Mouse (Mus musculus) liver, embryonic 12.5 days (tissue): ENCODE data around the gene Stag1. TPM values are rescaled to one million over a fixed set of nuclear protein-coding genes. Genes with fewer than 3 reads are reported as not detected.
A peak's percentile ranks its signal among the peaks of the same experiment; 100 is the strongest.

Experiments
- ATAC-seq: fragments of 200-750 bp; cut with Nextera tagmentation; 2 replicates; pipeline ENCODE4 v1.8.0; 2017; ENCODE audit warnings: moderate number of reproducible peaks, mild to moderate bottlenecking, moderate library complexity
- H3K27ac ChIP-seq: fragments of 300-500 bp; sonication (generic); 2 replicates; pipeline ENCODE4 v1.5.1; 2016; ENCODE audit warnings: mild to moderate bottlenecking
- H3K27me3 ChIP-seq: fragments of 300-500 bp; sonication (generic); replicated peaks from 2 replicates; pipeline ENCODE4 v1.6.1; 2016; ENCODE audit warnings: mild to moderate bottlenecking, moderate library complexity
- H3K36me3 ChIP-seq: fragments of 300-500 bp; sonication (generic); 2 replicates; pipeline ENCODE4 v1.6.1; 2016; ENCODE audit warnings: mild to moderate bottlenecking, moderate library complexity
- H3K4me1 ChIP-seq: fragments of 300-500 bp; sonication (generic); 2 replicates; pipeline ENCODE4 v1.6.1; 2016
- H3K4me2 ChIP-seq: fragments of 300-500 bp; sonication (generic); 2 replicates; pipeline ENCODE4 v1.6.1; 2016; ENCODE audit warnings: mild to moderate bottlenecking, moderate library complexity
- H3K4me3 ChIP-seq: fragments of 300-500 bp; sonication (generic); 2 replicates; pipeline ENCODE4 v1.5.1; 2016; ENCODE audit warnings: mild to moderate bottlenecking, moderate library complexity
- H3K9ac ChIP-seq: fragments of 300-500 bp; sonication (generic); 2 replicates; pipeline ENCODE4 v1.6.1; 2016; ENCODE audit warnings: mild to moderate bottlenecking, moderate library complexity
- H3K9me3 ChIP-seq: fragments of 300-500 bp; sonication (generic); replicated peaks from 2 replicates; pipeline ENCODE4 v1.6.1; 2016; ENCODE audit warnings: mild to moderate bottlenecking, moderate library complexity
- WGBS: fragments of 180-500 bp; shearing (Covaris S2); methylation state at CpG from one replicate; pipeline ENCODE4 v1.1.7; 2016; ENCODE audit not compliant: insufficient replicate concordance; 5-methylcytosine and 5-hydroxymethylcytosine counted together
- polyA plus RNA-seq: library from polyadenylated mRNA; unstranded; fragments of >200 nt; fragmentation: Nextera tagmentation; extraction: Ambion mirVana; gene quantifications from 2 replicates; pipeline ENCODE4 v1.2.1, GENCODE M21; 2016

Stag1 gene
- polyA plus RNA-seq, 1 experiment from 2014 or later = 30.0 TPM

DNA sequence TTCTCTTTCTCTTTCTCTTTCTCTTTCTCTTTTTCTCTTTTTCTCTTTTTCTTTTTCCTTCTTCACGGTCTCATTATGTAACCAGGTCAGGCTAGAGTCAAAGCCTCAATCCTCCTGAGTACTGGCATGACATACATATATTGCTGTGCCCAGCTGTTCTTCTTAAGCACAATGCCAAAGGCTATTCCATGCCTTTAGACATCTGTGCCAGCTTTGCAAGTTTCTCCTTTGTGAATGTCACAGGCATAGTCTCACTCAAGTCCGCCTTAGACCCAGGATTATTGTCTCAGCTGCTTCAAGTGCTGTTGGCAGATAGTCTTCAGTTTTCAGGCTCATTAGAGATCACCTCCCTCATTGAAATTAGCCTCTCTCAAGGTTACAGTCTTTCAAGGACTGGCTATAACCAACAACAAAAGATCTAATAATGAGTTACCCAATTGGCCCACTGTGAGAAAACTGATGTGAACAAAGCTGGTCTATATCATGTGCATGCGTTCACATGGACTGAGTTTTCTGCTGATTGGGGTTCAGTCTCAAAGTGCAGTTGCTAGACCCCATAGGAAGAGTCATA is 16.0 kb downstream of the Stag1 start:
- Histone ChIP-seq H3K4me3 (no peak overlapping the region), H3K36me3 (no peaks in the 10 kb centered on the region), H3K4me1 (no peaks in the 10 kb centered on the region), H3K27ac (no peak overlapping the region), H3K27me3 (no peaks in the 10 kb centered on the region), H3K9me3 (no peaks in the 10 kb centered on the region), H3K9ac (no peak overlapping the region), H3K4me2 (no peak overlapping the region)
- no peak for ATAC-seq
- 66% methylated on average over 3 of the region's 3 CpGs for WGBS

DNA sequence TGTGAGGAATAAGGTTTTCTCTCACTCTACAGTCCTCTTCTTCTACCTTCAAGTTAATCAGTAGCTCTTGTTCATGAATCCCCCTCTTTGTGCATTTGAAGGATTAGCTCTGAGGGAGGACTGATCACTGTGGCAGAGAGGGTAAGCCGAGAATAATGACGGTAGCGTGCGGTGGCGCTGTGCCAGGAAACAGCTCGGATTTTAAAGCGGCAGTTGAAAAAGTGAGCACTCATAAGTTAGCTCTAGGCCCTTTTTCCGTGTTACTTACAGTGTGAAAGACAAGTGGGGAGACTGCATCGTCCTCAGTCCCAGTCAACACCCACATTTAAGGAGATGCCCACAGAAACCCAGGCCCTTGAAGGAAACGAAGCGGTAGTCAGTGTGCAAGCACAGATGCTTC is 19.3 kb downstream of the Stag1 start:
- Histone ChIP-seq H3K9ac (no peak overlapping the region), H3K36me3 (no peaks in the 10 kb centered on the region), H3K27me3 (no peaks in the 10 kb centered on the region), H3K27ac (no peak overlapping the region), H3K9me3 (no peaks in the 10 kb centered on the region), H3K4me2 (no peak overlapping the region), H3K4me3 (no peak overlapping the region), H3K4me1 (no peaks in the 10 kb centered on the region)
- WGBS = 70% methylated on average over 11 of the region's 11 CpGs
- ATAC-seq = no peak

DNA sequence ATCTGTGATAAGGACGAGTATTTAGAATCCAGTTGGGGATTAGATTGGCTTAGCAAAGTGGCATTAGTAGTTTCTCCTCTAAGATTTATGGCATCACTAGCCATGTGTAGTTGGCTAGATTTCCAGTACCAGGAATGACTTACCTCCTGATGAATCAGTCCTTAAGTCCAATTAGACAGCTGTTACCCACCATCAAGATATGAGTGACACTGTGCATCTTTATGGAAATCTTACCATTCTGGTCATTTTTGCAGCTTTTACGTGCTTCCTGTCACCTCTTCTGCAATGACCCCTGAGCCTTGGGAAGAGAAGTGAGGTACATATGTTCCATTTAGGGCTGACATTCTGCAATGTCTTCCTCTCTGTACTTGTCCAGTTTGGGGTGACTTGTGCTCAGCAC is 28.7 kb downstream of the Stag1 start:
- Histone ChIP-seq H3K27me3 (no peaks in the 10 kb centered on the region), H3K9ac (no peak overlapping the region)
- 62% methylated on average over 2 of the region's 2 CpGs for WGBS

DNA sequence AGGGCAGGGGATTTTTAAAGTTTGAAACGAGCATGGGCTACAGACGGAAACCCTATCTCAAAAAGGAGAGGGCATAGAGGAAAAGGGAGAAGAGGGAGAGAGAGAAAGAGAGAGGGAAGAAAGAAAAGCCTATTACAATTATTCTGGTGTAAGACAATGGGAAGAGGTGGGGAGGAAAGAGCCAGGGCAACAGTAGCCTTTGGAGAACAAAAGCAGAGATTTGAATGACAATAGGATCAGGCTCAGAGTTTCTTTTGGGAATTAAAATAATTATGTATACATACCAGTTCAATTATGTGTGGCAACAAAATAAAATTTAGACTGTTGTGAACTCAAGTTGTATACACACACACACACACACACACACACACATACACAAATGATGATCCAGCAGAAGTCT is 43.2 kb downstream of the Stag1 start:
- H3K4me3 ChIP-seq = no peak overlapping the region
- H3K9me3 ChIP-seq = no peaks in the 10 kb centered on the region
- WGBS = 80% methylated on average over 2 of the region's 2 CpGs
- no peak overlapping the region for H3K9ac ChIP-seq
- no peak overlapping the region for H3K27ac ChIP-seq
- no peaks in the 10 kb centered on the region for H3K36me3 ChIP-seq
- ATAC-seq = no peak
- no peaks in the 10 kb centered on the region for H3K27me3 ChIP-seq
- H3K4me1 ChIP-seq = peaks cover 23% of the 10 kb centered on the region
- no peak overlapping the region for H3K4me2 ChIP-seq

More for the DNA sequence above, 28.7 kb downstream of the Stag1 start:
- no peaks in the 10 kb centered on the region for H3K36me3 ChIP-seq
- no peaks in the 10 kb centered on the region for H3K9me3 ChIP-seq
- no peak overlapping the region for H3K4me3 ChIP-seq
- no peak overlapping the region for H3K4me2 ChIP-seq
- ATAC-seq = no peak
- no peak overlapping the region for H3K27ac ChIP-seq
- no peaks in the 10 kb centered on the region for H3K4me1 ChIP-seq

DNA sequence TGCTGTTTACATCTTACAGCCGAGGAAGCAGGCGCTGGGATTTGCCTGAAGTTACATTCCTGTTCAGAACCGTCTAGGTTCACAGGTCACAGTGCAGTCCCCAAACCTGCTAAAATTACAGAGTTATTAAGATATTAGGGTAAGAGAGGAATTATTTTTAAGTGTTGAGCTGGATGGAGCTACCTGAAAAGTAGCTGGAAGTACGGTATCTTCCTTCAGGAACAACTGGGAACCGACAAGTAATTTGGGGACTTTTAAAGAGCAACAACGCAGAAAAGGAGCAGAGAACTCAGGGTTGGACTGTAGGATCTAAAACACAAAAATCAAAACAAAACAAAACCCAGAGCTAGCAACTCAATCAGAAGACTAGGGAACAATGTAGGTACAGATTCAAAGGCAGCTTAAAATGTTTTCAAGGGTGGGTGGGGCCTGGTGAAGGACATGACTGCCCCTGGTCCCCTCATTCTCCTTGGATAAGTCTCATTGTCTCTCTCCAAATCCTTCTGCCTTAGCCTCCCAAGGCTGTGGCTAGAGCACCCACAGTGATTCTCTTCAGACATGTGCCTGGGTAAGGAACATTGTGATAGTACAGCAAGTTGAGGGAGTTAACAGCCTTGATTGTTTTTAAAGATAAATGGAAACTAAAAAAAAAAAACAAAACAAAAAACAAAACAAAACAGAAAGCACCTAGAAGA is 43.9 kb downstream of the Stag1 start:
- Histone ChIP-seq H3K9ac (peak overlapping the region; percentile 98), H3K4me1 (peaks cover 28% of the 10 kb centered on the region), H3K4me2 (peak overlapping the region; percentile 92), H3K36me3 (no peaks in the 10 kb centered on the region), H3K27me3 (no peaks in the 10 kb centered on the region), H3K27ac (peak overlapping the region; percentile 96), H3K4me3 (peak overlapping the region; percentile 94), H3K9me3 (no peaks in the 10 kb centered on the region)
- ATAC-seq = no peak
- 74% methylated on average over 6 of the region's 6 CpGs for WGBS

DNA sequence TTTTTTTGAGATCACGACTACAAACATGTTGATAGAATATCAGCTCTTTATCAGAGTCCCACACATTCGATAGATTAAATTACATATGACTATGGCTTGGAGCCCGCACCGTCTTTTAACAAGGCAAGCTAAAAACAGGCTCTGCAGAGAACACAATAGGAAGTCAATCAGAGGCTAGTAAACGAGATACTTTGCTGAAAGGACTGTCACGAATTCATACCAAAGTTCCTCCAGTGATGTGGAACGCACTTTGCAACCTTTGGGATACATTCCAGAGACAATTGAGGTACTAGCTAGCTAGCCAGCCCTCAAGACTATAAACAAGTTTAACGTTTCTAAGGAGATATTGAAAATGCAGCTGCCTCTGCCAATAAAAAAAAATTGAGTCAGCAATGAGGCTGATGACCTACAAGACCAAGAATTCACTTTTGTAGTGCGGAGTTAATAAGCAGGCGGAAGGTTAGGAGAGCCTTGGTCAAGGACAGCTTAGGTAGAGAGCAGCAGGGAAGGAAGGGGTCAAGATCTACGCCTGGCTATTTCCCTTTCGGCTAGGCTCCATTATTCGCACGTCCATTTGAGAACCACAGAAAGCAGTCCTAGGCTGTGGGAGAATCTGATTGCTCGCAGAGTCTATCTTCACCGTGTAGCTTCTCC is 44.7 kb downstream of the Stag1 start:
- Histone ChIP-seq H3K4me2 (peak overlapping the region; percentile 92), H3K4me3 (peak overlapping the region; percentile 94), H3K36me3 (no peaks in the 10 kb centered on the region), H3K9ac (peak overlapping the region; percentile 98), H3K9me3 (no peaks in the 10 kb centered on the region), H3K27ac (peak overlapping the region; percentile 96), H3K4me1 (peaks cover 35% of the 10 kb centered on the region), H3K27me3 (no peaks in the 10 kb centered on the region)
- no peak for ATAC-seq
- 1% methylated on average over 16 of the region's 16 CpGs for WGBS

DNA sequence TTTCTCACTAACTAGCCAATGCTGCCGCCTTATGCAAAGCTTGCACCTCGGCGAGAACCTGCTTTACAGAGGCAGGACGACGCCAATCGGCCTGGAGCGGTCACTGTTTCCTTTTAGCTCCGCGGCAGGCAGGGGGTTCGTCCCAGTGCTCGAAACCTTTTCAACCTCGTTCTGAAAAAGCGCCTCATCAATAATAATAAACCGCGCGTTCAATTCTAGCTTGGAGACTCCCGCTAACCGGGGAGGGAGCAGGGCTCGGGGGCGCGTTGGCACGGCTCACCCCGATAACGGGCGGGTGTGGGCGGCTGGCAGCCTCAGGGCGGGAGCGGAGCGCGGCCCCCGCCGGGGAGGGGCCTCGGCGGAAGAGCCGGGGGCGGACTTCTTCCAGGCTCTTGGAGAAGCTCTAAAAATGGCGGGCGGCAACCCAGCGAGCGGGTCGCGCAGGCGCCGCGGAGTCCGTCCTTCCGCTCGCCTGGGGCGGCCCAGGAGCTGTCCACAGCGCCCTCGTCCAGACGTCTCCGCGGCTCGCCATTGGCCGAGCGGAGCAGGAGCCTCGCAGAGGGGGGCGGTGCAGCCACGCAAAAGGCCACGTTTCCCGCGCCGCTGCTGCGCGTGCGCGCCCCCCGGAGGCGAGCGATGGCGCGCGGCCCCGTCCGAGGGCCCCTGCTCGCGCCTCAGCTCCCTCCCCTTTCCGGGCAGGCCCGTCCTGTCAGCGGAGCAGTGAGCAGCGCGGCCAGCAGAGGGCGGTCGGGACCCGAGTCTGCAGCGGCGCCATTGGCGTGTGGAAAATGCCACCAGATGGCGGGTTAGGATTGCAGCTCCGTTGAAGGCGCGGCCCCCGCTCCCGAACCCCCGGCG is 45.5 kb downstream of the Stag1 start:
- ATAC-seq = peak; percentile 96
- H3K9ac ChIP-seq = peak overlapping the region; percentile 98
- no peaks in the 10 kb centered on the region for H3K27me3 ChIP-seq
- H3K4me2 ChIP-seq = peak overlapping the region; percentile 92
- H3K36me3 ChIP-seq = no peaks in the 10 kb centered on the region
- H3K4me1 ChIP-seq = peaks cover 41% of the 10 kb centered on the region
- peak overlapping the region; percentile 94 for H3K4me3 ChIP-seq
- WGBS = under 1% methylated on average over 87 of the region's 97 CpGs
- H3K9me3 ChIP-seq = no peaks in the 10 kb centered on the region
- peak overlapping the region; percentile 96 for H3K27ac ChIP-seq

DNA sequence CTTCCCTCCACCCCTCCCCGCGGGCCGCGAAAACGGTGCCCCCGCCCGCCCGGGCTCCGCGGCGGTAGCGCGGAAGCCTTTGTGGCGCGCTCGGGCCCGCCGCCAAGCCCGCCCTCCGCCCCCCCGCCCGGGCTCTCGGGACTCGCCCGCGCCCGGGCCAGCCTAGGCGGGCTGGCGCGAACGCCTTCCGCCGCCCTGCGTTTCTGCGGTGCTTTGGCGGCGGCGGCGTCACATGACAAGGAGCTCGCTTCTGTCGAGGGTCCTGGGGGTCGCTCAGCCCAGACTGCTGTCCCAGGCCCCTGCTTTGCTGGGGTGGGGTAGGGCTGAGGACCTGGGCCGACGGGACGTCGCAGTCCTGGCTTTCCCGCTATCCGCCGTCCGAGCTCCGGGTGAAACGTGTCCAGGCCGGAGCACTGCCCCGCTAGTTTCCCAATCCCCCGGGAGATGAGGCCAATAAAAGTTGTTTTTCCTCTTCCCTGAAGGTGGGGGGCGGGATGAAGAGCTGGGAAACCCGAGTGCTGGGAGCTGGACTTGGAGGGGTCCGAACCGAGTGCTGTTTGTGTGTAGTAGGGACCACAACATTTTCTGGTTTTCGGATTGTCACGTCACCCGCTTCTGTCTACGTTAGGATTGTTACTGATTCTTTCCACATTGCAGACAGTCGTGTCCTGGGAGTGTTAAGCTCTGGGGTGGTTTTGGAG is 46.6 kb downstream of the Stag1 start:
- Histone ChIP-seq H3K9me3 (no peaks in the 10 kb centered on the region), H3K9ac (peak overlapping the region; percentile 98), H3K27me3 (no peaks in the 10 kb centered on the region), H3K4me3 (peak overlapping the region; percentile 94), H3K27ac (peak overlapping the region; percentile 96), H3K4me1 (peaks cover 45% of the 10 kb centered on the region), H3K4me2 (peak overlapping the region; percentile 70), H3K36me3 (0 out of 2 replicates have a peak, but pooled peaks cover 4% of the 10 kb centered on the region)
- peak; percentile 41 for ATAC-seq
- WGBS = 1% methylated on average over 49 of the region's 64 CpGs

DNA sequence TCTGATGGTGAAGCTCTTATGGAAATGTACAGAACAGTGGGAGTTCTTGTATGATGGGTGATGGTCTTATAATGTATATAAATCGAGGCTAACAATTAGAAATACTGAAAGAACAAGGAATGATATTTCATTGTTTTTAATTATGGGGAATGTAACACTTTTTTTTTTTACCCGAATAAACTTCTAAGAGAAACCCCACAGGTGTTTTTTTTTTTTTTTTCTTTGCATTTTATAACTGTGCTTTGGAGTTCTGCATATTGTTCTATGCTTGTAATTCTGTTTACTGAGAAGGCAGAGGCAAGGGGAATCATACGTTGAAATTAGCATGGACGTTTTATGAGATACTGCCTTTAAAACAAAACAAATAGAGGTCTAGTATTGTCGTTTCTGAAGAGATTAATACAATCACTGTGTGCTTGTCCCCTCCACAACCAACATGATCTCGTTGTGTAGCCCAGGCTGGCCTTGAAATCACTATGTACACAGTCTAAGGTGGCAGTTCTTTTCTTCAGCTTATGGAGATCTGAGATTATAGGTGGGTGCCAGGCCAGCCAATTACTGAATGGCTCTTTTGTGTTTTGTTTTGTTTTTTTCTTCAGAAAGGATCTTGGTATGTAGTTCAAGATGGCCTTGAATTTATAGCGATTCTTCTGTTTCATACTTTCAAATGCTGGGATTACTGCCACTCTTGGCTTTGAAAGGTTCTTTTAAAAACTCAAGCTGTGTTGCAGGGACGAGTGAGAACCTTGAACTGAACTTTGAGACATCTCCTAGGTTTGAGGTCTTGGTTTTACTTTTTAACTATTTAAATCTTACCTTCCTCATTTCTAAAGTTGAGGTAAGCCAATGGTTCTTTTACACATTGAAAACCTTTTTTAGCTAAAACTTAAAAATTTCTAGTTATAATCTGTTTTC is 47.7 kb downstream of the Stag1 start:
- H3K4me3 ChIP-seq = peak overlapping the region; percentile 94
- peak overlapping the region; percentile 70 for H3K4me2 ChIP-seq
- H3K27ac ChIP-seq = peak overlapping the region; percentile 30; the same call in 1 of the 2 replicates
- no peaks in the 10 kb centered on the region for H3K27me3 ChIP-seq
- peaks cover 45% of the 10 kb centered on the region for H3K4me1 ChIP-seq
- no peaks in the 10 kb centered on the region for H3K9me3 ChIP-seq
- H3K9ac ChIP-seq = peak overlapping the region; percentile 98
- 0 out of 2 replicates have a peak, but pooled peaks cover 4% of the 10 kb centered on the region for H3K36me3 ChIP-seq
- WGBS = 31% methylated on average over 8 of the region's 8 CpGs
- no peak for ATAC-seq

DNA sequence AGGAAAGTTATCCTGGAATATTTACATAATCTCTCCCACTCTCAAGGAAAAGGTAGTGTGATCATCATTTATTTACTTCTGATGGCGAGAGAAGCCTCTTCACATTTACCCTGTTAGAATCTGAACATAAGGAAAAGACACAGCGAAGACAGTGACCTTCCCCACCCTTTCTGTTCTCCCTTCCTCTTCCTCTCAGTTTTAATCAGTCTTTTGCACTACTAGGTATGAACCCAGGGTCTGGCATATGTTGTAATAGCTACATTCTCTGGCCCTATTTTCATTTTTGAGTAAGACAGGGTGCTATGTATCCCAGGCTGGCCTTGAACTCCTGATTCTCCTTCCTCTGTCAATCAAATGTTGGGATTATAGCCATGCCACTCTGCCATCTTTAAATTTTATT is 48.7 kb downstream of the Stag1 start:
- Histone ChIP-seq H3K9me3 (no peaks in the 10 kb centered on the region), H3K4me3 (no peak overlapping the region), H3K27ac (no peak overlapping the region), H3K4me2 (0 out of 2 replicates have a peak overlapping the region, but pooled peaks have one; percentile 11), H3K9ac (no peak overlapping the region), H3K4me1 (peaks cover 41% of the 10 kb centered on the region), H3K36me3 (0 out of 2 replicates have a peak, but pooled peaks cover 4% of the 10 kb centered on the region), H3K27me3 (no peaks in the 10 kb centered on the region)
- ATAC-seq = no peak
- 53% methylated on average over 2 of the region's 2 CpGs for WGBS
